Mouse (Mus musculus): Measurements from ENCODE around the gene Gtpbp4. TPM values are rescaled to one million over a fixed set of nuclear protein-coding genes. Genes with fewer than 3 reads are reported as not detected.
"Not testable (repeated sequence)": the region's sequence is repeated elsewhere in the genome, so short reads cannot be mapped to it uniquely, and the experiment has no call there.

Gene Gtpbp4
- polyA plus RNA-seq, 1 experiment from 2014 or later: 67.7 TPM

DNA sequence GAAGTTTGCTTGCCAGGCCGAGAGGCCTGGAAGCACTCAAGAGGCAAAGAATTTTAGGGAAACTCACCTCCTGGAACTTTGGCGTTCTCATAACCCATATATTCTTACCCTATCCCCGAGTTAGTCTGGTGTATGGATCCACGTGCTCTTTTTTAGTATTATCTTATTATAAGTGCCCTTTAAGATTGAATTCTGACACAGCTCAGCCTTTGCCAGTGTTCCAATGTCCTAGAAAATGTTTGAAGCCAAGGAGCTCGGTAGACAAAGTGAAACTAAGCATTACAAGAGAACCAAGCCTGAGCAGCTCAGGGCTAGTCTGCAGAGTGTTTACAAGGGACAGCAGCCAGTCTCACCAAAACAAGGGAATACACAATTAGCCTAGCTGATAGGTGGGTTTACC lies 33.6 kb downstream of the Gtpbp4 start:
- not testable (repeated sequence) for ATAC-seq (replicated peaks)
- WGBS: 35% methylated on average over 5 of the region's 5 CpGs

GRCm38 (mm10) chr13:8961128-8961888 lies 34.6 kb downstream of the Gtpbp4 start:
- not testable (repeated sequence) for H3K4me3 ChIP-seq; H3K9ac ChIP-seq; H3K4me1 ChIP-seq; ATAC-seq (replicated peaks); H3K36me3 ChIP-seq (replicated peaks); H3K27me3 ChIP-seq (replicated peaks); H3K9me3 ChIP-seq; H3K4me2 ChIP-seq; H3K27ac ChIP-seq
- 76% methylated on average over 3 of the region's 3 CpGs for WGBS

More for the DNA sequence above, 33.6 kb downstream of the Gtpbp4 start:
- not testable (repeated sequence) for H3K4me2 ChIP-seq; H3K27me3 ChIP-seq (replicated peaks); H3K4me3 ChIP-seq; H3K27ac ChIP-seq; H3K36me3 ChIP-seq (replicated peaks); H3K9me3 ChIP-seq; H3K4me1 ChIP-seq; H3K9ac ChIP-seq

GRCm38 (mm10) chr13:8959554-8959953 lies 36.3 kb downstream of the Gtpbp4 start:
- not testable (repeated sequence) for ATAC-seq (replicated peaks); H3K27ac ChIP-seq; H3K9me3 ChIP-seq; H3K4me3 ChIP-seq; H3K36me3 ChIP-seq (replicated peaks); H3K4me2 ChIP-seq; H3K9ac ChIP-seq; H3K4me1 ChIP-seq; H3K27me3 ChIP-seq (replicated peaks)
- WGBS: 97% methylated on average over 6 of the region's 6 CpGs

DNA sequence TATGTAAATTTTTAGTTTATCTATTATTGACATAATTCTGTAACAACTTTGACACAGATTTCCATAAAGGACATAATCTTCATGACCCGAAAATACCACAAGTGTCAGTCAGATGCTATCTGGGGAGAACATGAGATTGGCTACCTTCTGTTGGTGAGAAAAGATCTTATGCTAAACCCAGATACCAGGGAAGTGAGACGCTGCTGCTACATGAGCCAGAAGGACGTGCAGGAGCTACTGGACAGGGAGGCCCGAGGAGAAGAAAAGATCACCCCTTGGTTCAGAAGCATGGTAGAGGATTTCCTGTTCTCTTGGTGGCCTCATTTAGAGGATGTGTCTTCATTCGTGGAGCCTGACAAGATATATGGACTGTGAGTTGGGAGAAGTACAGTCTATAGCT lies 36.8 kb downstream of the Gtpbp4 start:
- 88% methylated on average over 1 of the region's 5 CpGs for WGBS
- H3K27ac ChIP-seq; H3K9me3 ChIP-seq; ATAC-seq (replicated peaks); H3K36me3 ChIP-seq (replicated peaks); H3K9ac ChIP-seq; H3K4me2 ChIP-seq; H3K4me1 ChIP-seq; H3K4me3 ChIP-seq; H3K27me3 ChIP-seq (replicated peaks): not testable (repeated sequence)

- not testable (repeated sequence) for H3K4me2 ChIP-seq; H3K9me3 ChIP-seq; H3K9ac ChIP-seq; H3K4me1 ChIP-seq; H3K36me3 ChIP-seq (replicated peaks); H3K27ac ChIP-seq; ATAC-seq (replicated peaks); H3K27me3 ChIP-seq (replicated peaks); H3K4me3 ChIP-seq
- WGBS: no CpG with 5 or more reads among the region's 5 CpGs
Measured at GRCm38 (mm10) chr13:8956873-8957272, 39.0 kb downstream of the Gtpbp4 start.

- not testable (repeated sequence) for H3K9ac ChIP-seq; H3K27me3 ChIP-seq (replicated peaks); H3K4me1 ChIP-seq; H3K36me3 ChIP-seq (replicated peaks); H3K4me2 ChIP-seq; H3K27ac ChIP-seq; ATAC-seq (replicated peaks); H3K4me3 ChIP-seq; H3K9me3 ChIP-seq
- WGBS: 83% methylated on average over 2 of the region's 2 CpGs
Measured at GRCm38 (mm10) chr13:8955127-8955526, 40.8 kb downstream of the Gtpbp4 start.

DNA sequence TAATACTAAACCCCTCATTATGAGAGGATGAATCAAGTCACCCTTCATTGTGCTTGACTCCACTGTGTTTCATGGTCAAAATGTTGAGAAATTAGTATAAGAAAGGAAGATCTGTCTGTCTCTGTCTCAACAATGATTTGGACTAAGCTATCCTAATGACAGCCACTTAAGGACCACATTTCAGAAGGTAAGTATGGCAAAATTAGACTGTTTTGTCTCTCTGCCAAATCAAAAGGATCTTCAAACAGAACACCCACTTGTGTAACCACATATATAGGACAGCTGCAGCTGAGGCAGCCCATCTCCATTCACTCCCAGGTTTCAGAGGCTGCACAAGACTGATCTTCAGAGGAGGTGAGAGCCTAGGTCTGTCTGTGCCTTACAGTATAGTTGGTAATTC lies 43.3 kb downstream of the Gtpbp4 start, which contains the start of gene Idi2:
Idi2 (plus strand) TSS at position 301 of the 400 bp plus-strand sequence.
- H3K27me3 ChIP-seq (replicated peaks); H3K9ac ChIP-seq; H3K36me3 ChIP-seq (replicated peaks); H3K4me1 ChIP-seq; ATAC-seq (replicated peaks); H3K4me3 ChIP-seq; H3K4me2 ChIP-seq; H3K9me3 ChIP-seq; H3K27ac ChIP-seq: not testable (repeated sequence)

DNA sequence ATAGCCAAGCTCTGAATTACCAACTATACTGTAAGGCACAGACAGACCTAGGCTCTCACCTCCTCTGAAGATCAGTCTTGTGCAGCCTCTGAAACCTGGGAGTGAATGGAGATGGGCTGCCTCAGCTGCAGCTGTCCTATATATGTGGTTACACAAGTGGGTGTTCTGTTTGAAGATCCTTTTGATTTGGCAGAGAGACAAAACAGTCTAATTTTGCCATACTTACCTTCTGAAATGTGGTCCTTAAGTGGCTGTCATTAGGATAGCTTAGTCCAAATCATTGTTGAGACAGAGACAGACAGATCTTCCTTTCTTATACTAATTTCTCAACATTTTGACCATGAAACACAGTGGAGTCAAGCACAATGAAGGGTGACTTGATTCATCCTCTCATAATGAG lies 47.8 kb downstream of the Gtpbp4 start, which contains the start of gene Gm9745:
Gm9745 (minus strand) TSS at position 101 of the 400 bp plus-strand sequence.
- not testable (repeated sequence) for ATAC-seq (replicated peaks); H3K27me3 ChIP-seq (replicated peaks); H3K27ac ChIP-seq; H3K4me2 ChIP-seq; H3K36me3 ChIP-seq (replicated peaks); H3K9ac ChIP-seq; H3K4me1 ChIP-seq; H3K9me3 ChIP-seq; H3K4me3 ChIP-seq

- H3K27ac ChIP-seq; H3K9ac ChIP-seq; ATAC-seq (replicated peaks); H3K27me3 ChIP-seq (replicated peaks); H3K9me3 ChIP-seq; H3K36me3 ChIP-seq (replicated peaks); H3K4me3 ChIP-seq; H3K4me1 ChIP-seq; H3K4me2 ChIP-seq: not testable (repeated sequence)
- WGBS: no CpG with 5 or more reads among the region's 5 CpGs
Measured at GRCm38 (mm10) chr13:8943828-8944227, 52.1 kb downstream of the Gtpbp4 start.

DNA sequence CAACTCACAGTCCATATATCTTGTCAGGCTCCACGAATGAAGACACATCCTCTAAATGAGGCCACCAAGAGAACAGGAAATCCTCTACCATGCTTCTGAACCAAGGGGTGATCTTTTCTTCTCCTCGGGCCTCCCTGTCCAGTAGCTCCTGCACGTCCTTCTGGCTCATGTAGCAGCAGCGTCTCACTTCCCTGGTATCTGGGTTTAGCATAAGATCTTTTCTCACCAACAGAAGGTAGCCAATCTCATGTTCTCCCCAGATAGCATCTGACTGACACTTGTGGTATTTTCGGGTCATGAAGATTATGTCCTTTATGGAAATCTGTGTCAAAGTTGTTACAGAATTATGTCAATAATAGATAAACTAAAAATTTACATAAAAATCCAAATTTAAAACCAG lies 54.2 kb downstream of the Gtpbp4 start:
- not testable (repeated sequence) for H3K4me2 ChIP-seq; H3K27ac ChIP-seq; H3K9me3 ChIP-seq; ATAC-seq (replicated peaks); H3K36me3 ChIP-seq (replicated peaks); H3K9ac ChIP-seq; H3K27me3 ChIP-seq (replicated peaks); H3K4me1 ChIP-seq; H3K4me3 ChIP-seq
- WGBS: 92% methylated on average over 1 of the region's 5 CpGs

GRCm38 (mm10) chr13:8941110-8941509 lies 54.8 kb downstream of the Gtpbp4 start:
- not testable (repeated sequence) for H3K9ac ChIP-seq; H3K9me3 ChIP-seq; ATAC-seq (replicated peaks); H3K4me3 ChIP-seq; H3K27ac ChIP-seq; H3K4me2 ChIP-seq; H3K27me3 ChIP-seq (replicated peaks); H3K36me3 ChIP-seq (replicated peaks); H3K4me1 ChIP-seq
- WGBS: 92% methylated on average over 4 of the region's 4 CpGs

DNA sequence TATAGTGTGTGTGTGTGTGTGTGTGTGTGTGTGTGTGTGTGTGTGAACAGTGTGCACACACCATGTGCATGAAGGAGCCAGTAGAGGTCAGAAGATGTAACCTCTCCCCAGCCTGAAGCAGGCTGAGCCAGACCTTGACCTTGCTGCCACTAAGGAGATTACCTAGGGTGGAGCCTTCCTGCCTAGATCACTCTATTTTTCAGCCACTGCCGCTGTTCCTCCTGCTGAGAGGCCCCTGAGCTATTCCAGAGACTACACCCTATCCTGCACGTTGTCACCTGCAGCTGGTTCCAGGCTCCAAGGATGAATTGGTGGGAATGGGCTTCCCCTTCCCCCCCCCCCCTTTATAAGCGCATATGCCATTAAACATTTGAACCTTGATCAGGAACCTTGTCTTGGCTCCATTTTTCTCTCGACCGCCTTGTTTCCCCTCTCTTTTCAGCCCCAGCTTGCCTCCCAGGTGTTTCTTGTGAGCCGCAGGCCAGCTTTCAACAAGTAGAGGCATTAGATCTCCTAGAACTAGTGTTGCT lies 58.2 kb downstream of the Gtpbp4 start:
- not testable (repeated sequence) for H3K4me1 ChIP-seq; H3K4me2 ChIP-seq; ATAC-seq (replicated peaks); H3K27ac ChIP-seq; H3K9ac ChIP-seq; H3K9me3 ChIP-seq; H3K27me3 ChIP-seq (replicated peaks); H3K36me3 ChIP-seq (replicated peaks); H3K4me3 ChIP-seq
- 74% methylated on average over 6 of the region's 6 CpGs for WGBS

GRCm38 (mm10) chr13:8933499-8933898 lies 62.4 kb downstream of the Gtpbp4 start:
- no peaks in the 10 kb centered on the region for H3K27me3 ChIP-seq (replicated peaks)
- H3K4me2 ChIP-seq: no peak overlapping the region
- no peaks in the 10 kb centered on the region for H3K36me3 ChIP-seq (replicated peaks)
- 70% methylated on average over 2 of the region's 2 CpGs for WGBS
- no peak overlapping the region for H3K9ac ChIP-seq
- no peaks in the 10 kb centered on the region for H3K4me1 ChIP-seq
- ATAC-seq (replicated peaks): no peak
- no peak overlapping the region for H3K27ac ChIP-seq
- no peak overlapping the region for H3K4me3 ChIP-seq
- no peaks in the 10 kb centered on the region for H3K9me3 ChIP-seq

All from midbrain, embryonic 15.5 days (tissue).